Mouse (Mus musculus) left cerebral cortex, postnatal 10 days (tissue): ENCODE data around the gene Eef1g. TPM values are rescaled to one million over a fixed set of nuclear protein-coding genes. Genes with fewer than 3 reads are reported as not detected.
A peak's percentile ranks its signal among the peaks of the same experiment; 100 is the strongest.

Experiments used
- DNase-seq, 2 experiments: peaks; one replicate each; pipeline ENCODE4 v3.0.0; 2021 to 2022; ENCODE audit warnings: low spot score in 2 of 2, mixed read lengths in 1 of 2; ENCODE audit errors: extremely low spot score in 1 of 2
- intact Hi-C: fragments of 180-260 bp; cut with DNase I; formaldehyde crosslinking; loops from one replicate; pipeline ENCODE4 v1.15.1; 2025
- total RNA-seq, 2 experiments: library from RNA; stranded (reverse); gene quantifications; 2 replicates each; pipeline ENCODE4 v1.2.3; 2021

Gene Eef1g
- 100 to 1,000 TPM; 228 to 251 TPM for total RNA-seq

DNA sequence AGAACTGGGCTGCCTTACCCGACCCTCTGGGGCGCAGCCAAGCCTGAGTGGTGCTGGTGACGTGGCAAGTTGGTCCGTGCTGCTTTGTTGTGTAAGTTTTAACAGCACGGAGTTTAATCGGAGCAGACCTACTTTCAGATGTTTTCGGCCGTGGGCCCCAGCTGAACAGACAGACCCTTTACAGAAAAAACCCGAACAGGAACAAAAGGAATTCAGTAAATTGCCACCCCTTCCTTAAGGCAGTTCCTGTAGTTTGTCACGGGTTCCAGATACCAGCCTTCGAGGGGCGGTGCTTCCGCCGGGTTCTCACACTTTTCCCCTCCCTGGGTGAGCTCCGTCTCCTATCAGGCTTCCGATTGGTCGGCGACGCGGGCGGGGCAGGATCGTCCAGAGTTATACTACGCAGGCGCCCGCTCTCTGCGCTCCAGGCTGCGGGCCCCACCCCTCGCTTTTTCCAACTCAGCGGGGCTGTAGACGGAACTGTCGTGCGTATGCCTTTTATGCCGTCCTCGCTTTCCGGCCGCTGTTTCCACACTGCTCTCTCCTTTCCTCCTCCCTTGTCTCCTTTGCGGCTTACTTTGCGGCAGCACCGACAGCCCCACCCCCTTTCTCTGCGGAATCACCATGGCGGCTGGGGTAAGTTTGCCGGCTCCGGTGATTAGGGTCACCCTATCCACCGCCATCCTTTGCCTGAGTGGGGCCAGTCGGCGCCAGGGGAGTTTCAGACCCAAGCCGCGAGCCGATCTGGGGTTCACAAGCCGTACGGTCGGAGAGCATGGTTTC lies at the start of gene Eef1g:
Gene Eef1g (plus strand): TSS at position 452 of the 783 bp plus-strand sequence.
- intact Hi-C loops: no loop called here
- peak; percentile 98 to 100 for DNase-seq

DNA sequence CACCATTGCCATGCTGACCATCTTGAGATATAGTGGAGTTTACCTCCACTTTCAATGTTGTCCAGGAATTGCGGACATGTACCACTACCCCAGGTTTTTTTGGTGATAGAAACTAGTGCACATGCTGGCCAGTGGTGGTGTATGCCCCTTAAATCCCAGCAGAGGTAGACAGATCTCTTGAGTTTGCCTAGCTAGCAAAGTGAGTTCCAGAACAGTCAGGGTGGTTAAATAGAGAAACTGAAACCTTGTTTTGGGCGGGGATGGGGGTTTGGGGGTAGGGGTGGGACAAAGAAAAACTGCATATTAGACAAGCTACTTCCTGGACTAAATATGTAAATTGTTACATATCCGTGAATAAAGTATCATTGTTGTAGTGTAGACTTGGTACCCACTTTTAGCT lies 47.8 kb upstream of the Eef1g start:
- intact Hi-C loops: loop anchor here (10.0 kb wide), 1 partner anchor 164 kb away; the partner anchor contains the start of gene Nxf1
- DNase-seq: no peak

DNA sequence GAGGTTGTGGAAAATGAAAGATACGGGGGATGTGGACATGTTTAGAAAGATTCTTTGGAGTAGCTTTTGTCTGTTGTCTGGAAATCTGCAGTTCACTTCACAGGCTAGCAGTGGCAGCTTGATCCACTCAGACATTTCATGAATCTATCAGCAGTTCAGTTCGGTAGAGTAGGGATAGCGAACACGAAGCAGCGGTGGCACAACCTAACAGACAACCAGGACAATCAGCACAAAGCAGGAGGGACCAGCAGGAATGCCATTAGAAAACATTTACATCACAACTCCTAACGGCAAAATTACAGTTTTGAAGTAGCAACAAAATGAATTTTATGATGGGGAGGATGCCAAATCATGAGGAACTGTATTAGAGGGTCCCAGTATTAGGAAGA lies 47.2 kb upstream of the Eef1g start:
- intact Hi-C loops: loop anchor here (10.0 kb wide), 1 partner anchor 165 kb away; the partner anchor contains the start of gene Nxf1
- no peak for DNase-seq

DNA sequence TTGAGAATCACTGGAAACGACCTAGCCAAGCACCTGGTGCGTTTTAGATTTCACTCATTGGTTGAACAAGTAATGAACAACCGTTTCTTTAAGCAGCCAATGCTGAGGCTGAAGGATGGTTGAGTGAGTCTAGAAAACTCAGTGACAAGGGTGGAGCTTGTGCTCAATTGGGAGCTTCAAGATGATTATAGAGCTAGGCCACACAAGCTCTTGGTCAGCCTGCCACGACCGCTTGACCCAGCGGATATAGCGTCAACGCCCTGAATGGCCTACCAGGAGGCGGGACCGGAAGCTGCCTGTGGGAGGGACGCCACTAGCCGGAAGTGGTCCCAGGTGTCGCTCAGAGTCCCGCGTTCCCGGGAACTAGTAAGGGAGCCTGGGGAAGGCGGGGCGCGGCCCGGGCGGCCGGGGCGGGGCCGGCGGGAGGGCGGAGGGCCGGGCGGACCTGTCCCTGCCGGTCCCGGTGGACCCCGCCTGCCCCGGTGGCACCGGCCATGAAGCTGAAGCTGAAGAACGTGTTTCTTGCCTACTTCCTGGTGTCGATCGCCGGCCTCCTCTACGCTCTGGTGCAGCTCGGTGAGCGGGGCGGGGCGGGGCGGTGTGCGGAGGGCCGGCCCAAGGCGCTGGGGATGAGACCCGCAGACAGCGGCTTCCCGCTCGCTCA lies 46.6 kb upstream of the Eef1g start, which contains the start of gene B3gat3:
Gene B3gat3 (plus strand): TSS at position 302 of the 664 bp plus-strand sequence.
- DNase-seq: peak; percentile 90 to 97
- intact Hi-C loops: no loop called here

DNA sequence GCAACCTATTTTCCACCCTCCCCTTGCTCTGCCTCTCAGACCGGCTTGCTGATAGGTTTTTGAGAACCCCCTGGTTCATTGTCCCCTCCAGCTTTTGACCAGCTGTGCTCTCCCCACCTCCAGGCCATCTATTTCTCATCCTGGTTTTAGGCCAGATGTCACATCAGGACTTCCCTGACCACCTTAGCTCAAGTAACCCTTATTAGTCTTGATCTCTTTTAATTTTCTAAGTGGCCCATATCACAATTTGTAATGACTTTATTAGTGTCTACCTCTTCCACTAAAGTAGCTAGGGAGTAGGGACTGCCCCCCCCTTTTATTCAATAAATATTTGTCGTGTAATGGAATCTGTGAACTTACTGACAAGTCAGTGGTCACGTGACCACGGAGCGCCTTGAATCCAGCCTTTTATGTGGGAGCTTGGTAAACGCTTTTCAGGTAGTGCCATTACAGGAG lies 46.0 kb upstream of the Eef1g start:
- DNase-seq: no peak
- intact Hi-C loops: no loop called here

DNA sequence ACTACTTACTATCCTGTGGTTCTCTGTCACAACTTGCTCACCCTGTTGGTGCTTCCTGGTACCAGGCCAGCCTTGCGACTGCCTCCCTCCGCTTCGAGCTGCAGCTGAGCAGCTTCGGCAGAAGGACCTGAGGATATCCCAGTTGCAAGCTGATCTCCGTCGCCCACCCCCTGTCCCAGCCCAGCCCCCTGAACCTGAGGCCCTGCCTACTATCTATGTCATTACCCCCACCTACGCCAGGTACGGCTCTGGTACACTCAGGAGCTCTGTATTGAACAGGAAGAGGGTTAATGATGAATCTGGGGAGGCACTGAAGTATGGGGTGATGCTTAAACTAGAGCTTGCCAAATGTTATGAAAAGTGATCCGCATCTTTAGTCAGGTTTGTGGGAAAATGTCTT lies 45.1 kb upstream of the Eef1g start:
- intact Hi-C loops: no loop called here
- no peak for DNase-seq

DNA sequence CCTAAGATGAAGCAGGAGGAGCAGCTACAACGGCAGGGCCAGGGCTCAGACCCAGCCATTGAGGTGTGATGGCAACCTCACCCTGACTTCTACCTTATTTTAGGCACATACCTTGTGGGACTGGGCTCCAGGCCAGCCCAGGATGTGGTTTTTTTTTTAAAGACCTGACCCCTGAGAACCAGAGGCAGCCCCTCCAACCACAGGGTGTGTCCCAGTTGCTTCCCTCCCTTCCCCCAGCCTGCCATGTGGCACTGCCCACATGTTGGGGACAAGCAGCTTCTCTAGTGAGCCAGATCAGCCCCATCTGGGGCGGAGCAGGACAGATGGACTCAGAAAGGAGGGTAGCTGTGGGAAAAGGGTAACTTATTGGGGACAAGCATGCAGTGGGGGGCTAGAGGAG lies 40.1 kb upstream of the Eef1g start:
- intact Hi-C loops: no loop called here
- DNase-seq: peak in 1 of 2 experiments; percentile 40

DNA sequence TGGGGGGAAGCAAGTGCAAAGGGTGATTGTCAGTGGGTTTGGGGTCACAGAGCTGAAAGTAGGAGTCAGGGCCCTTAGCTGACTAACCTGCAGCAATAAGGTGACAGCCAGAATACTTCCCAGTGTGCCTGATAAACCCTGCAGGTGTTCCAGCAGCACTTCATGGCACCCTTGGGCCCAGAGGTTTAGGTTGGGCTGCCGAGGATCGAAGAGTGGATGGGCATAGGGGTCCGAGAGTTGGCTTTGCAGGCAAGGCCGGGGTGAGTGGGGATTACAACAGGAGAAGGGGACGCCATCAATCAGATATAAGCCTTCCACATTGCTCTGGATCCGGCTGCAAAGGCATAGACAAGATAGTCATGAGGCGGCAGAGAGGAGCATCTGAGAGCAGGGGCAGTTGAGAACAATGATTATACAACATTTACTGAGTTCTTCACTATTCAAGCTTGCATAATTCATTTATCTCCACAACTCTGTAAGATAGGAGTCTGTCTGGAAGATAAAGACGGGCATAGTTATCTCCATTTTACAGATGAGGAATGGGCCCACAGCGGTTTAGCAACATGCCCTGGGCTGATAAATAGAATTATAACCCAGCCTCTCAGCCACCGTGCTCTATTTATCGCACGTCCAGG lies 38.8 kb upstream of the Eef1g start:
- no peak for DNase-seq
- intact Hi-C loops: no loop called here

DNA sequence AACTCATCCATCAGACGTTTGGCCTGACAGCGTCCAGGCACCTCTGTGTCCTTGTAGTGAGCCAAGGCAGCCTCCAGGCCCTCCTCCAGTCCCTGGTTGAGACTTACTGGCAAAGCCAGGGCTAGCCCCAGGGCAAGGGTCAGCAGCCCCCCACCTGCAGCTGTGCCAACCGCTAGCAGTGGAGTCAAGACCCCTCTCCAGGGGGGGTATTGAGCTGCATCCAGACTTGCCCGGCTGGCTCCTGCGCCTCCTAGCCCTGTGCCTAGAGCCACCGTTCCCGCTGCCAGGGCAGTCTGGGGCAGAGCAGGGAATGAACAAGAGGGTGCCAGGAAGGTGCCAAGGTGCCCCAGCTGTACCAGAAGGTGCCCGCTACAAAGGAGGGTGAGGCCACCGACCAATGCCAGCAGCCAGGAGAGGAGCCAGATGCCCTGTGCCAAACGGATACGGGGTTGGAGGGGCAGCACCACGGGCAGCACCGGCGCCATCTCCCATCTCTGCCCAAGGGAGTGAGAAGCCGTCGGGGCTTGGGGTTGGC lies 38.1 kb upstream of the Eef1g start:
- intact Hi-C loops: no loop called here
- peak in 1 of 2 experiments; percentile 36 for DNase-seq

DNA sequence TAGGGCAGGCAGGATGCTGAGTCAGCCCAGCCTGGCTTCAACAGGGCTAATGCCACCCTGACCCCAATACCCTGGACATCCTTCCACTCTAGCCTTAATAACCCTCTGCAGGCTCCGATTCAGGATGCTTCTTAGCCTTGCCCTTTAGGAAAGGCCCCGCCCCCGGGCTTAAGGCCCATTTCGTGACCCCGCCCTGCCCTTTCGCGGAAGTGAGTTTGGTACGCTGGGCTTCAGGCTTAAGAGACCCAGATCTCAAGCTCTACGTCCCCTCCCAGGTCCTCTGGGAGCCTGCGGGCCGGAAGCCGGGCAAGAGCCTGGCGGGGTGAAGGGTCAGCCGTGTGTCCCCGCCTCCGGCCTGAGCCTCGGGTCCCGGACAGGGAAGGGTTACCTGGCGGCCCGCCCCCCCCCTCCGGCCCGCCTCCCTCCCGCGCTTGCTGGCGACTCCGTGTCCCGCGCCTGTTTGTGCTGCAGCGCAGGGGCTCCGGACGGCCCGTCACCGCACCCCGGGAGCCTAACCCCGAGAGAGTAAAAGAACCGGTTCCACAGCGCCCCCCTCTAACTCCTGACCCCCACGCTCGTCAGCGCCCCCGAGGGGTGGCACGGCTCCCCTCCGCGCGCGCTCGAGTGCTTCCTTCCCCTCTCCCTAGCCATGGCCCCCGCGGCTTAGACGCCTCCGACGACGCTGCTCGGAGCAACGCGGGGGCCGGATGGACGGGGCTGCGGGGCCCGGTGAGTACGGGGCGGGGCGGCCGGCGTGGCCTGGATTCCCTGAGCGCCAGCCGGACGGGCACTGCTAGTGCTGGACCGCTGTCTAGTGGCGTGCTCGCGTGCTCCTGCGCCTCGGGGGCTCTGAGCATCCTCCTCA lies 37.4 kb upstream of the Eef1g start, which contains the start of the genes Rom1 and Eml3:
Gene Rom1 (minus strand): TSS at position 133 of the 865 bp plus-strand sequence.
Gene Eml3 (plus strand): TSS at position 329 of the 865 bp plus-strand sequence.
- peak in 1 of 2 experiments; percentile 92 for DNase-seq
- intact Hi-C loops: no loop called here

DNA sequence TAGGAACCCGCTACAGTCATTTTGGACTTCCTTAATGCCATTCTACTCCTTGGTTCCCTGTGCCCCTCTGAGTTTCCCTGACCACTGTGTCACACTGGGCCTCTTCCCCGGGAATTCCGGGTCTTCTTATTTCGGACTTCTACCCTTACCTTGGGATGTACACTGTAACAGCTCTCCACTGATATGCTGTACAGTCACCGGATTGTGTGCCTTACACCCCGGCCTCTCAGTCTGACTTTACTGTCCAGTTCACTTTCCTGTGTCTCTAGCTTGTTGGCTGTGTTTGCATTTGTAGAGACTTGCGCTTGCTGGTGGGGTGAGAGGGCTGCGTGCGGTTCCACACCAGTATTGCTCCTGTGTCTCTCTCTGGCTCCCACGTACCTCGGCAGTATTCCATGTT lies 36.7 kb upstream of the Eef1g start:
- DNase-seq: no peak
- intact Hi-C loops: no loop called here

DNA sequence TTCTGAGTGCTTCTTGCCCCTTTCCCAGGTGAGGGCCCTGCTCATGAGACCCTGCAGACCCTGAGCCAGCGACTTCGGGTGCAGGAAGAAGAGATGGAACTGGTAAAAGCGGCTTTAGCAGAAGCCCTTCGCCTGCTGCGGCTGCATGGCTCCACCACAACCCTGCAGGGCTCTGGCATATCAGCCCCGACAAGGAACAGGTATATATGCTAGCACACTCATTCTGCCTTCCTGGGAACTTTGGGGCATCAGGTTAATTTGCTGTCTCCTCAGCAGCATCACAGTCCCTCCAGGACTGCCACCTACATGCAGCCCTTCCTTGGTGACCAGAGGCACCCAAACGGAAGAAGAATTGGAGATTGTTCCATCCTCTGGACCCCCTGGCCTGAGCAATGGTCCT lies 36.1 kb upstream of the Eef1g start:
- no peak for DNase-seq
- intact Hi-C loops: no loop called here

DNA sequence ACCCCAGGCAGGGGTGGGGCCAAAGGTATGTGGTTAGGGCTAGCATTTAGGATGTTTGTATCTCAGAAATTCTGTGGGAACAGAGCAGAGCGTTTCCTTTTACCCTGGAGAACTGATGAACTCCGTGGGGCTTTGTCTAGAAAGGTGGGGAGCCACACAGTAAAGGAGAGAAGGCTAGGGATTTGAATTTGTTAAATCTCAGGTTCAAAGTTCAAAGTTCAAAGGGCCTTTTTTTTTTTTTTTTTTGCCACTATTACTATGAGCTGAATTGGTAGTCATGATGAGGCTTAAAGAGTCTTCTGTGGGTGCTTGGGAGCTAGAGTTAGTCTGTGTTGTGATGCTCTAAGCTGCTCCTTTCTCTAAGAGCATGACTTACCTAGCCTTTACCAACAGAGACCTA lies 30.1 kb upstream of the Eef1g start:
- no peak for DNase-seq
- intact Hi-C loops: no loop called here

DNA sequence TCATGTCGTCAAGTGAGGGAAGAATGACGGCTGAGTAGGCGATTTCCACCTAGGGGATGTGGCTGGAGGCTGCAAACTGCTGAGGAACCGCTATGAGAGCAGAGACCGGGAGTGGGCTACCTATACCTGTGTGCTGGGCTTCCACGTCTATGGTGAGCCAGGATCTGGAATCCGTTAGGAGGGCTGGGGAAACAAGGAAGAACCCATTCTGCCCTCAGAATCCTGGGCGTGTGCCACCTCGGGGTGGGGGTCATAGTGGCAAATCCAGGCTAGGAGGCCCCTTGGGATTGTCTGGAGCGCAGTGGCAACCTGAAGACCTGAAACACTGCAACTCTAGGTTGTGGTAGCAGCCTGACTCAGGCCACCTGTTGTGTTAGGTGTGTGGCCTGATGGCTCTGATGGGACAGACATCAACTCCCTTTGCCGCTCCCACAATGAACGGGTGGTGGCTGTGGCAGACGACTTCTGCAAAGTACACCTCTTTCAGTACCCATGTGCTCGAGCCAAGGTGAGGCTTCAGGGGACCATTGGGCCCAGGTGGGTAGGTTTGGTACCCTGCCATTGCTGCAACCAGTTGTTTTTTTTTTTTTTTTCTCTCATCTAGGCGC lies 26.2 kb upstream of the Eef1g start:
- no peak for DNase-seq
- intact Hi-C loops: no loop called here

DNA sequence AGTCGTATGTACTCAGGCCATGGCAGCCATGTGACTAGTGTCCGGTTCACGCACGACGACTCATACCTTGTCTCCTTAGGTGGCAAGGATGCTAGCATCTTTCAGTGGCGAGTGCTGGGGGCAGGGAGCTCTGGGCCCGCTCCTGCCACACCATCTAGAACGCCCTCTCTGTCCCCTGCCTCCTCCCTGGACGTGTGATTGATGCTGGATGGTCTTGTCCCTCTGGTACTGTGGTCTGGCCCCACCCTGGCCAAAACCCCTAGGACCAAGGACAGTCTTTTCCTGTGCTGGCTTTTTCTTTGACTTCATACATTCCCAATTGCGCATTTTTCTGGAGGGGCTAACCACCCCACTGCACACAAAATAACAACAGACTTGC lies 25.7 kb upstream of the Eef1g start:
- DNase-seq: no peak
- intact Hi-C loops: no loop called here

DNA sequence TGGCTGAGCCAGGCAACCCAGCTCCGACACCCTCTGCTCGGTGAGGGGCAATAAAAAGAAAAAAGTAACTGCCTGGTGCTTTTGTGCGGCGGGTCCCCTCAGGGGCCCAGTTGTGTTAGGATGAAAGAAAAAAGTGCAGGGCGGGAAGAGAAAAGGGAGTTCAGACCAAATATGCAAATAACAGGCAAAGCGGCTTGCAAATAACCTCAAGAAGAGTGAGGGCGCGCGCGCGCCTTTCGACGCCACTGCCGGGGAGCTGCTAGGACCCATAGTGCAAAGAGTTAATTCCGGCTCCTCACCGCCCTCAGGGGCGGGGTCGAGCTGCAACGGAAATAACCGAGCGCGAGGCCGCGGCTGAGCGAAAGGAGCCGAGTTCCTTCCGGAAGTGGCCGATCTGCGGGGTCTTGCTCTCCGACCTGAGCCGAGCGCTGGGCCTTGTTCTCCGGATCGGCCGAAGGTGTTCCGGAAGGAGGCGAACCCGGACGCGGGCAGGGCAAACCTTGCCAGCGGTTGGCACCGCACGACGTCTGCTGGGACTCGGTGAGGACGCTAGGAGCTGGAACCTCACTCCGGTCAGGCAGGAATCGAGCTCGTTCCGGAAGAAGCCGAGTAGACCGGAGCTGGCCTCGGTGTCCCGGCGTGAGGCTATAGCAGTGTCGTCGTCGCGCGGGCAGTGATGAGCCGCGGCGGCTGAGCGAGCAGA lies 25.2 kb upstream of the Eef1g start, which contains the start of gene Mta2:
Gene Mta2 (plus strand): TSS at position 361 of the 703 bp plus-strand sequence.
- intact Hi-C loops: no loop called here
- peak; percentile 93 to 98 for DNase-seq

DNA sequence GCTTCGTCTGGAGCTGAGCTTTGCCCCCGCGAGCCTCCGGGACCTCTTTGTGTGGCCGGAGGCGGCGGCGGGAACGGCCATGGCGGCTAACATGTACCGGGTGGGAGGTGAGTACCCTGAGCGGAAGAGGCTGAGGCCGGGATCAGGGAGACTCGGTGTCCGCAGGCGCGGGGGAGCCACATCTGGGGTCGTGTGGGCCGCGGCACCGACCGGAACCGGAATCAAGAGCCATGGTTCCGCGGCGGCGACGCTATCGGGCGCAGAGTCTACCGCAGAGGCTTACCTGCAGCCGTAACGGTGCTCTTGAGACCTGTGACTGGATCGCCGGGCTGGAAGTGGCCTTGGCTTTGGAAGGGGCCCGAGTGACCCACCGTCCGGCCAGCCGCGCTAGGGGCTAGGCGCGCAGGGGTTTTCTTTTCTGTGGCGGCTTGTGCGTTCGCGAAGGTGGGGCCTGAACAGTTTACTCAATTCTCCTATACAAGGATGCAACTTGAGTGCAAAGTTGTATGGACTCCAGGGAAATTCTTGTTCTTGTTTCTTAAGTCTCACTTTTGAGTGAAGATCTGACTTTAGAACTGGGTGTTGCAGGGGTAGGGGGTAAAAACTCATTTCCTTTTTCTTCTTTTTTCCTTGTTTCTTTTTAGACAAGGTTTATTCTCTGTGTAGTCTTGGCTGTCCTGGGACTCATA lies 24.4 kb upstream of the Eef1g start:
- intact Hi-C loops: no loop called here
- no peak for DNase-seq
